Mouse (Mus musculus): ENCODE measurements around the gene Proser1.

Proser1 gene

DNA sequence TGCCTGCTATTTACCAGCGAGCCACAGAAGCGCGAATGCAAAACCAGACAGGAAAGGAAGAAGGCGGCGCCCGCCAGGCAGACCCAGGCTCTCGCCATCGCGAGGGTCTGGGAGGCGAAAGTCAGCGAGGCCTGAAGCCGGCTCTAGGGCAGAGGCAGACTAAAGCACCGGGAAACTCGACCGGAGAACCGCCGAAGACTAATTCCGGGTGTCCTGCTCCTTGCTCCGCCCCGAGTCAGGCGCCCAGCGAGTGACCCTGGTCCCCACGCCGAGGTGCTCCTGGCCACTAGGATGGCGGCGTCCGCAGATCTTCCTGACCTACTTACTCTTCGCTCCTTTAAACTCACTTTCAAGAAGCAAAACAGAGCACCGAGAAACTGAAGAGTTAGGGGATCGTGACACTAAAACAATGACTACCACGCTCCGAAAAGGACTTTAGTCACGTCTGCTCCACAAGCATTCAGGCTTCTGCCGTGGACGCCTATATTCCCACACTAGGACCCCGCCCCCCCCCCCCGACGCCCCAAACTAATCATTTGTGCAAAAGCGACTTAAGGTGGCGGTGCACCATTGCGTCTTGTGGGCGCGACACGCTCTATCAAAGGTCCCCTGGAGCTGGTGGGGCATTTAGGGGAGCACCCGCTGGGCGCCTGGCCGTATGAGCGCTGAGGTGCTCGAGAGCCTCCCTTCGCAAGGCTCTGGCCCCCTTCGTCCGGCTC, at the start of gene Proser1, which contains the start of gene Nhlrc3:
Gene Proser1 (plus strand): TSS at position 621 of the 719 bp plus-strand sequence.
Gene Nhlrc3 (minus strand): TSS at position 287 of the 719 bp plus-strand sequence.
- peak; percentile 87 for DNase-seq (ENCODE audit: low read depth in 2 of 2, low spot score in 2 of 2)

DNA sequence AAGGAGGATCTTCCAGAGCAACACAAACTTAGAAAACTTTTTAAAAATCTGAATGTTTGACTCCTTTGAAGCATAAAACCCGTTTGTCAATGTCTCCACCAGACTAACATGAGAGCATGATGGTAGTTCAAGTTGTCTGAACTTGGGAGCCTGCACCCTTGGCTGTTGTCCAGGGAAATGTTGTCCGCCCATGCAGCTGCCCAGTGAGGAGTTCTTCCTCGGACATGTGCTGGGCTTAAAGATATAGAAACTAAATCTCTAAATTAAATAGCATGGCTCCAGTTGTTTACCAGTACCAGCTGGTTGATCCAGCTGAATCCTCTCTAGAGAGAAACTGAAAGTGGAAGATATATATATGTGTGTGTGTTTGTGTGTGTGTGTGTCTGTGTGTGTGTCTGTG, 49.5 kb upstream of the Proser1 start:
- DNase-seq (ENCODE audit: low read depth in 2 of 2, low spot score in 2 of 2), result no peak

GRCm38 (mm10) chr3:53416036-53416506, 47.4 kb upstream of the Proser1 start:
- DNase-seq (ENCODE audit: low read depth in 2 of 2, low spot score in 2 of 2), result no peak

GRCm38 (mm10) chr3:53417701-53418100, 45.8 kb upstream of the Proser1 start:
- no peak for DNase-seq (ENCODE audit: low read depth in 2 of 2, low spot score in 2 of 2)

- DNase-seq (ENCODE audit: low read depth in 2 of 2, low spot score in 2 of 2), result no peak
Measured at GRCm38 (mm10) chr3:53421656-53422055, 41.8 kb upstream of the Proser1 start.

- no peak for DNase-seq (ENCODE audit: low read depth in 2 of 2, low spot score in 2 of 2)
Measured at GRCm38 (mm10) chr3:53422691-53423090, 40.8 kb upstream of the Proser1 start.

GRCm38 (mm10) chr3:53423576-53423975, 39.9 kb upstream of the Proser1 start:
- no peak for DNase-seq (ENCODE audit: low read depth in 2 of 2, low spot score in 2 of 2)

GRCm38 (mm10) chr3:53434610-53435009, 28.9 kb upstream of the Proser1 start:
- DNase-seq (ENCODE audit: low read depth in 2 of 2, low spot score in 2 of 2), result no peak

GRCm38 (mm10) chr3:53436550-53436949, 26.9 kb upstream of the Proser1 start:
- no peak for DNase-seq (ENCODE audit: low read depth in 2 of 2, low spot score in 2 of 2)

DNA sequence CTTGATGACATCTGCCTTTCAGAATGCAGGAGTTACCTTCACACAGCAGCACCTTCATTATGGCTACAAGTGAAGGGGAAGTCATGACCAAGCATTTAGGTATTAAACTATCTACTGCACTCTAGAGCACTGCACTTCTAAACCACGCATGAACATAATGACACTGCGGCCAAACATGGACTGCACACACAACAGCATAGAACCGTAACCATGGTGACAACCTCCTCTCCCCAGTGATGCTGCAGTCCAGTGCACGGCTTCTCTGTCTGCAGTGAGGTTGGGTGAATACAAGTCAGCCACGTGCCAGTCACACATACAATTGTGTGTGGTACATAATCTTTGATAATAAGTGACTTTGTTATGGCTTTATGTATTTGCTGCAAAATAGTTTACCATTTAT, 17.9 kb upstream of the Proser1 start:
- no peak for DNase-seq (ENCODE audit: low read depth in 2 of 2, low spot score in 2 of 2)

- DNase-seq (ENCODE audit: low read depth in 2 of 2, low spot score in 2 of 2), result no peak
Measured at GRCm38 (mm10) chr3:53446801-53447200, 16.7 kb upstream of the Proser1 start.

GRCm38 (mm10) chr3:53448208-53448607, 15.3 kb upstream of the Proser1 start:
- peak in 1 of 2 experiments; percentile 39 for DNase-seq (ENCODE audit: low read depth in 2 of 2, low spot score in 2 of 2)

GRCm38 (mm10) chr3:53450666-53451065, 12.8 kb upstream of the Proser1 start:
- no peak for DNase-seq (ENCODE audit: low read depth in 2 of 2, low spot score in 2 of 2)

- no peak for DNase-seq (ENCODE audit: low read depth in 2 of 2, low spot score in 2 of 2)
Measured at GRCm38 (mm10) chr3:53452351-53452750, 11.1 kb upstream of the Proser1 start.

GRCm38 (mm10) chr3:53453346-53453745, 10.1 kb upstream of the Proser1 start:
- no peak for DNase-seq (ENCODE audit: low read depth in 2 of 2, low spot score in 2 of 2)

- DNase-seq (ENCODE audit: low read depth in 2 of 2, low spot score in 2 of 2), result no peak
Measured at GRCm38 (mm10) chr3:53454005-53454404, 9.5 kb upstream of the Proser1 start.

DNA sequence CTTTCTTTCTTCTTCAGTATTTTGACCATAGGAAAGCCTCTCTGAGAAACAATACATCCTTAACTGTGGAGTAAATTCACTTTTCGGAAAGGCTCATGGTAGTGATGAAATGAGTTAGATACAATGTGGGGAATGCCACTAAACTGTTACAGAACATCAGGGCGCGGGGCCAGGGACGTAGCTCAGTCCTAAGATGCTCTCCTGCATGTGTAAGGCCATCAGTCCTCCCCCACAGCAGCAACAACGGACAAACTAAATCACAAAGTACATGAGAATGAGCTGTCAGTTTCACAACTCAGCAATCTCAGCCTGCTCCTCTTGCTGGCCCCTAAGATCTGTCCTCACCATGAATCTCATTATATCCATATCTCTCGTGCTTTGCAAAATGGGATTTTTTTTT, 8.9 kb upstream of the Proser1 start:
- no peak for DNase-seq (ENCODE audit: low read depth in 2 of 2, low spot score in 2 of 2)

GRCm38 (mm10) chr3:53454984-53455383, 8.5 kb upstream of the Proser1 start:
- DNase-seq (ENCODE audit: low read depth in 2 of 2, low spot score in 2 of 2), result no peak

GRCm38 (mm10) chr3:53457750-53458149, 5.7 kb upstream of the Proser1 start:
- DNase-seq (ENCODE audit: low read depth in 2 of 2, low spot score in 2 of 2), result no peak

DNA sequence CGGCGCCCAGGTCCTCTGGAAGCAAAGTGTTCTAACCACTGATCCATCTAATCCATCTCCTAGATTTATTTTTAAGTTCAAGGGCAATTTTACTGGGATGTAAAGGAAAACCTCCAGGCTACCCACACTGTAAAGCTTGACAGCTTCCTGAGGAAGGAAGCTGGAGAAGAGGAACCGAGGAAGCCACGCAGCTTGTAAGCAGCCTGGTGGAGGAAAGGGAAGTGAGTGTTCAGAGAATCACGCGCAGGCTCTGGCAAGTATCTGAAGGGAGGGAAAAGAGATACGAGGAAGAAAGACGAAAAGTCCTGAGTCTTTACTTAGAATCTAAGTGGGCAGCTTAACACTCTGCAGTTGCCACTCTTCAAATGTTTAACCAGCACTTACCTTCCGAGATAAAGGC, 3.4 kb upstream of the Proser1 start:
- DNase-seq (ENCODE audit: low read depth in 2 of 2, low spot score in 2 of 2), result no peak

GRCm38 (mm10) chr3:53462701-53463045, 793 bp upstream of the Proser1 start:
- DNase-seq (ENCODE audit: low read depth in 2 of 2, low spot score in 2 of 2), result peak in 1 of 2 experiments; percentile 62

- DNase-seq (ENCODE audit: low read depth in 2 of 2, low spot score in 2 of 2), result no peak
Measured at GRCm38 (mm10) chr3:53463765-53464114, 274 bp downstream of the Proser1 start.

GRCm38 (mm10) chr3:53464146-53464698, 756 bp downstream of the Proser1 start:
- DNase-seq (ENCODE audit: low read depth in 2 of 2, low spot score in 2 of 2), result no peak

Measured in CD8-positive naive resting alpha-beta T cell, adult 2 months (primary cell).